8 mouse cellular contexts compared by ENCODE assay signal in the genomic region with DNA sequence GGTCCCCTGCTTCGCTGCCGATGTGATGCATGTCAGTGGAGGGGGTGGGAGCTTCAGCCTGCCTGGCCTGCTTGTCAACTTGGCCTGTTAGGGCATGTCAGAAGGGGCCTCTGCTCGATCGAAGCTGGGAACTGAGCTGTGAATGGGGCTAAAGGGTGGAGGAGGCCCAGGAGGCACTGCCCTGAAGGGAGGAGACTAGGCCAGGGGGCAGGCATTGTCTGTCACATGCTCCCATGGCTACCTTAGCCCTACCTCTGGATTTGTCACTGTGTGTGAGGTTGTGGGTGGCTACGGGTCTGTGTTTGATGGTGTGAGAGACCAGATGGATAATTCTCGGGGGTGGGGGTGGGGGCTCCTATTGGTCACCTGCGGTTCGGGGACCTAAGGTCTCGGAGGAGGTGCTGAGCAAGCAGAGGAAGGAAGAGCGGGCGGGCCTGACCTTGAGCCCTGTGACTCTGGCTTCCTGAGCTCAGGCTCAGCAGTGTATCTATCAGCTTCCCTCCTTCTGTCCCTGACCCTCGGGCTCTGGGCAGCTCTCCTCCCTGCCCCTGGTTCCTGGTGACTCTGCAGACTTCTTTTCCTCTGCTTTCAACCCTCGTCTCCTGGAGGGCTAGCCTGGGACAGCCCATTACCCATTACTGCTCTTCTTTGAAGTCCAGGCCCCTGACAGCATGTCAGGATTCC. TPM values are rescaled to one million over a fixed set of nuclear protein-coding genes. Genes with fewer than 3 reads are reported as not detected.
DNase-seq lines count a peak whose midpoint lies in the region; ATAC-seq and TF ChIP-seq lines count a peak whose summit lies in the region.

No protein-coding gene starts in this region.

- peak; percentile 32 for DNase-seq in embryo, embryonic 9.5 days (ENCODE audit: extremely low spot score)
- no peak for DNase-seq in embryo, embryonic 10.5 days (ENCODE audit: low spot score)
- DNase-seq in hindbrain, embryonic 11.5 days (ENCODE audit: low spot score), result no peak
- peak; percentile 50 to 68 for DNase-seq in natural killer cell, adult 2 months (ENCODE audit: low spot score in 2 of 2)
- DNase-seq in ovary, postnatal 14 days (ENCODE audit: low spot score), result no peak
- DNase-seq in gastrocnemius, postnatal 36 days, result no peak

- no peak; the same call in 1 of the 2 replicates for TF ChIP-seq POLR2A in bone marrow, adult 2 months (IDR thresholded peaks at IDR 0.05; ENCODE audit: borderline replicate concordance, control insufficient read depth, low read depth, low read length)

- intact Hi-C loops in gastrocnemius, postnatal 36 days (cut with DNase I), result no loop called here

- peak overlapping the region; percentile 11; the same call in 1 of the 2 replicates for H3K4me2 ChIP-seq in hindbrain, embryonic 11.5 days (replicated peaks; ENCODE audit: low read depth, low read length)
- H3K4me2 ChIP-seq in limb, embryonic 15.5 days, result 0 out of 2 replicates have a peak overlapping the region, but pooled peaks have one; percentile 17

- no peak for ATAC-seq in hindbrain, embryonic 11.5 days (ENCODE audit: low FRiP score)
- 0 out of 2 replicates have a peak, but pooled peaks have one; percentile 4 for ATAC-seq in limb, embryonic 15.5 days (ENCODE audit: insufficient number of reproducible peaks, low FRiP score, low TSS enrichment, low read depth)

- H3K4me3 ChIP-seq in bone marrow, adult 2 months (replicated peaks; ENCODE audit: control insufficient read depth, low read depth, low read length), result peak overlapping the region; percentile 8
- H3K4me3 ChIP-seq in hindbrain, embryonic 11.5 days (ENCODE audit: low read depth, low read length), result no peak overlapping the region
- H3K4me3 ChIP-seq in limb, embryonic 15.5 days, result no peak overlapping the region

- peaks cover 3% of the 10 kb centered on the region; the same call in 1 of the 2 replicates for H3K4me1 ChIP-seq in bone marrow, adult 2 months (ENCODE audit: control insufficient read depth, insufficient read depth, low read length)
- H3K4me1 ChIP-seq in hindbrain, embryonic 11.5 days (replicated peaks; ENCODE audit: control insufficient read depth, insufficient read depth, low read length), result peaks cover 12% of the 10 kb centered on the region
- H3K4me1 ChIP-seq in limb, embryonic 15.5 days, result peaks cover 67% of the 10 kb centered on the region

- H3K27ac ChIP-seq in bone marrow, adult 2 months (ENCODE audit: control insufficient read depth, insufficient read depth, low read depth, low read length, poor library complexity), result peak overlapping the region; percentile 82
- peak overlapping the region; percentile 18; the same call in 1 of the 2 replicates for H3K27ac ChIP-seq in hindbrain, embryonic 11.5 days (ENCODE audit: low read depth, low read length)
- peak overlapping the region; percentile 86 for H3K27ac ChIP-seq in limb, embryonic 15.5 days

- H3K9me3 ChIP-seq in hindbrain, embryonic 11.5 days (ENCODE audit: control insufficient read depth, low read length), result no peaks in the 10 kb centered on the region
- no peaks in the 10 kb centered on the region for H3K9me3 ChIP-seq in limb, embryonic 15.5 days

- peaks cover 24% of the 10 kb centered on the region for H3K27me3 ChIP-seq in hindbrain, embryonic 11.5 days (ENCODE audit: control insufficient read depth, insufficient read depth, low read length)
- no peaks in the 10 kb centered on the region for H3K27me3 ChIP-seq in limb, embryonic 15.5 days

- H3K9ac ChIP-seq in hindbrain, embryonic 11.5 days (ENCODE audit: low read depth, low read length), result no peak overlapping the region
- H3K9ac ChIP-seq in limb, embryonic 15.5 days, result no peak overlapping the region

- H3K36me3 ChIP-seq in hindbrain, embryonic 11.5 days (ENCODE audit: control insufficient read depth, insufficient read depth, low read length), result no peaks in the 10 kb centered on the region
- H3K36me3 ChIP-seq in limb, embryonic 15.5 days, result no peaks in the 10 kb centered on the region

- TF ChIP-seq CTCF in bone marrow, adult 2 months (IDR thresholded peaks at IDR 0.05; ENCODE audit: control insufficient read depth, insufficient read depth, low read length), result no peak

- WGBS in bone marrow, adult 2 months, result 9% methylated on average over 13 of the region's 13 CpGs
- 59% methylated on average over 12 of the region's 13 CpGs for WGBS in hindbrain, embryonic 11.5 days
- 46% methylated on average over 13 of the region's 13 CpGs for WGBS in limb, embryonic 15.5 days

RNA-seq across cellular contexts. Expression of gene Arhgap23, which starts 20.6 kb away (rescaled TPM):
- polyA plus RNA-seq in bone marrow, adult 2 months (2011; ENCODE audit: insufficient read depth, insufficient read length, low replicate concordance, missing spikeins), result 32.9 and 39.9 TPM in 2 replicates
- 3.5 TPM in 2 replicates for polyA plus RNA-seq in hindbrain, embryonic 11.5 days (2014; fragmentation: Nextera tagmentation; extraction: Ambion mirVana)
- 7.8 and 8.4 TPM in 2 replicates for polyA plus RNA-seq in limb, embryonic 15.5 days (2015; fragmentation: Nextera tagmentation; extraction: Ambion mirVana)
- total RNA-seq in gastrocnemius, postnatal 36 days (2021), result 1 to 10 TPM; 5.4 to 6.6 TPM

Comparison
In these comparisons a context has a peak if more than half of its experiments do, and no peak if none do; other contexts are left out.
1. DNase-seq: peak in embryo, embryonic 9.5 days (single experiment) and natural killer cell, adult 2 months (2 of 2); none in embryo, embryonic 10.5 days (single experiment), hindbrain, embryonic 11.5 days (single experiment), ovary, postnatal 14 days (single experiment) and gastrocnemius, postnatal 36 days (0 of 2).
2. H3K27ac ChIP-seq: peak in every context shown above with its lines; median percentile 86 in limb, embryonic 15.5 days; 82 in bone marrow, adult 2 months; 18 in hindbrain, embryonic 11.5 days.